Mouse (Mus musculus): ENCODE measurements around the gene Rara.
"Not testable (repeated sequence)": the region's sequence is repeated elsewhere in the genome, so short reads cannot be mapped to it uniquely, and the experiment has no call there.

The Rara gene

DNA sequence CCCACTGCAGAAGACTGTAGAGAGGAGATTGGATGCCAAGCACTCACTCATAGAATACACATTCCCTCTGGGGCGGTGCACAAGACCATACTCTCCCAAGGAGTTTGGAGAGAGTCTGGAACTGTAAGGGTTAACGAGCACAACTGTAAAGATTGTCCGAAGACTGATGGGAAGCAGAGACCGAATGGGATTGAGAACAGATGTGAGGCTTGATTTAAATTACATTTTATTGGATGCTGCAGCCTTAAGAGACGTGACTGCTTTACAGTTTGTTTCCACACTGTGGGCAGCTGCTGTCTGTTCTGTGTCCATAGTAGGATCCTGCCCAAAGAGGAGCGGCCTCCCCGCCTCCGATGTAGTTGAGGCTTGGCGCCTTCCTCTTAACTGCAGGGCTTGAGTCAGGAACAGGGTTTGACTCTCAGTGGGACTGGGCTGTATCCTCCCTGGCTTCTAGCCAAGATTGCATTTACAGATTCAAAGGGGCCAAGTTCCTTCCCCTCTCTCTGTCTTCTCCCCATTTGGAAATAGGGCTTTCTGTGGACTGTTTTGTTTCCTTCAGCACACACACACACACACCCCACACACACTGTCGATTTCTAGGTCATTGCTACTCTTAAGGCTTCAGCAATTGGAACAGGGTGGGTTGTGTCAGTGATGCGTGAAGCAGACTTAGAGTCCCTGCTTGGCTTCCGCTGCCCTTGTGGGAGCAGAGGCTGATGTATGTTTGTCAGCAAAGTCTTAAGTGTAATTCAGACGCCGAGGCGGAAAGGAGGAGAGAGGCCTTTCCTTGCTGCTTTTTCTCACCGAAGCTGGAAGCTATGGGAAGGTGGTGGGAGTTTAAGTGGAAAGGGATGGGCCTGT, 4.5 kb upstream of the Rara start:
- DNase-seq = peak in 1 of 2 experiments; percentile 15

DNA sequence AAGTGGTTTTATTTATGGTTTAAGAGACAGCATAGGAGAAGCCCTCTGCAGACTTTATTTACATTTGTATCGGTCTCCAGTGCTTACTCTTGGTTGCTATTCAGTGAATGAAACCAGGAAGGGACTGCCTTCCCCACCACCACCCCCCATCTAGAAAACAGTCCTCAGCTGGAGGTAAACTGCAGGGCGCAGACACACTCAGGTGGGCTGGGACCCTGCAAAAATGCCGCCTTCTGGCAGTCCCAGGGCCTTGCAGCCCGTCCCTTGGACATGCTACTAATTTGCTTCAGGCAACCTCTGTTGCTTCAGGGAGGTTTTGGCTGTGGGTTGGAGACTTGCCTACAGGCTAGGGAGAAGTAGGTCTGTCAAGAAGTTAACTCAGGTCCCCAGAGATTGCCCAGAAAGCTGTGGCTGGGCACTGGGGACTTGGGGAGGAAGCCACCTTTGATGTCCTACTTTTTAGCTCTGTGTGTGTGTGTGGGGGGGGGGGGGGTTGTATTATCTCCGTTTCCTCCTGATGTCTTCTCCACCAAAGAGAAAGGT, 2.9 kb upstream of the Rara start:
- DNase-seq = no peak

DNA sequence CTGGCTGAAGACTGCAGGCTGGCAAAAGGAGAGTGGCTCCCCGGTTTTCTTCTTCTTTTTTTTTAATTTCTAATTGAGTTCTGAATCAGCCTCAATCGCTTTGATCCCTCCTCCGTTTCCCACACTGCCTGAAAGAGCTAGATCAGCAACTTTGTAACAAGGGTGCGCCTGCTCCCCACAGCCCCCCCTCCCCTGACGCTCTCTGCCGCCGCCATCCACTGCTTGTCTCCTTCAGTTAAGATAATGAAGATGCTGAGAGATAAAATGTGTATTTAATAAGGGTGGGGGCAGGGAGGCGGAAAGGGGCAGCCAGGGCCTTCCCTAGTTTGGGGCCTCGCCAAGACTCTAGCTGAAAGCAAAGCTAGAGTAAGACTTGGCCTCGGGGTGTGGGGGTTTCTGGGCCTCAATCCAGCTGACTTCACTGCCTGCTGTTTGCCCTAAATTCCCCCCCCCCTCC, 2.3 kb upstream of the Rara start:
- peak in 1 of 2 experiments; percentile 60 for DNase-seq

- peak in 1 of 2 experiments; percentile 73 for DNase-seq
These were observed 1.7 kb upstream of the Rara start for GRCm38 (mm10) chr11:98925868-98926311.

GRCm38 (mm10) chr11:98926553-98926952, 1.1 kb upstream of the Rara start:
- DNase-seq = no peak

GRCm38 (mm10) chr11:98928186-98928893, 722 bp downstream of the Rara start:
- DNase-seq = peak in 1 of 2 experiments; percentile 59

DNA sequence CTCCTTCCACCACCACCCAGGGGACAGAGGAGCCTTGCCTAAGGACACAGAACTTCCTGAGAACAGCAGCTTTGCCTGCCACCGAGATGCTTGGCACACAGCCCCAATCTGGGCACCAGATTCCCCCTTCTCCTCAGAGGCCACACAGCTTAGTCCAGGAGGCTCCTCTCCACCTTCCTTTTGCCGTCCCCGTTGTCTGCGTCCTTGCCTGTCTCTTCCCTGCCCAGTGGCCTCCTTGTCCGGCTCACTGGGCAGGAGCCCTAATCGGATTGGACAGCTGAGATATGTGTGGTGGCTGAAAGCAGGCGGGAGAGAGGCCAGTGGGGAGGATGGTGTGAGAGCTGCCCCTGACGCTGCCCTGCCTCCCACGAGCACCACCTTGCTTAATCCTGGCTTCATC, 1.9 kb downstream of the Rara start:
- DNase-seq = peak in 1 of 2 experiments; percentile 46

DNA sequence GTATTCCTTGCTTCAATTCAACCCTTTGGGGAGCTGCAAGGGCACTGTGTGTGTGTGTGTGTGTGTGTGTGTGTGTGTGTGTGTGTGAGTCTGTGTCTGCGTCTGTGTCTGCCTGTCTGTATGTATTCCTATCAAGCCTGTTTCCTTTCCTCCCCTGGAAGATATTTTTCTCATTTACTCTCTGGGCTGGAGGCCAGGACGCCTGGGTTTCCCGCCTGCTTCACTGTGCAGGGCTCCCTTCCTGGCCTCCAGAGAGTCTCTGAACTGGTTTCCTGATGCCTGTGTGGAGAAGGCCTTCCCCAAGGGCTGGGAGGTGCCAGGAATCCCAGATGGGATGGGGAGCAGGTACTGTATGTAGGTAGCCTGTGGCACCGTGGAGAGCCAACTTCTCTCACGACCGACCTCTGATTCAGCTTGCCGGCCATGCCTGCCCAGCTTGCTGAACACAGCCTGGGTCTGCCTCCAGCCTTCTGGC, 2.5 kb downstream of the Rara start:
- DNase-seq = peak in 1 of 2 experiments; percentile 37

DNA sequence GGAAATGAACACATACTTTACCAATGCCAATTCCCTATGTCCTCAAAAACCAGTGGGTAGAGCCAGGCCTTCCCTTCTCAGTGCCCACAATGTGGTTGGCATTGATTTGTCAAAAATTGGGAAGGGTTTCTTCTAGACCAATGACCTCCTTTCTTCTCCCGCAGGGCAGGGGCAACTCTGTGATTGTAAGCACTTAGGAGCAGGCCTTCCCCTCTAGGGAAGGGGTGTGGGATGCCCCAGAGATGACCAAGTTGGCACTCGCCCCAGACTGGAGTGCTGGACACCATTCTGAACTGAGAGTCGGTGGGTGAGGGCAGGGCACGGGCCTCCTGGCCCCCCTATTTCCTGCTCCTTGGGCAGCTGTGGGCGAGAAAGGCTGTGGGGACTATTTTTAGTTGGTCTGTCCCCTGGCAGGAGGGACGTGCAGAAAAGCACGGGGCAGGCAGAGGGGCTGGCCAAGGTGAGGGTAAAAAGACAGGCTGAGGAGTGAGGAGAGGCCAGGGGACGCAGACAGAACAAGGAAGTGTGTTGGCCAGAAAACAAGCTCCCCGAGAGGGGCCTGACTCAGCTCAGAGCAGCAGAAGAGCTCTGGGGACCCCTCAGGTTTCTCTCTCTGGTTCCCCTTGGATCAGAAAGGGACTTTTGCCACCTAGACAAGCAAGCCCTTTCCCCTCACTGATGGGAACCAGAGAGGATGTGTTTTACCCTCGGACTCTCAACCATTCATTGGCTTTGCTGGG, 3.3 kb downstream of the Rara start:
- DNase-seq = peak in 1 of 2 experiments; percentile 30

DNA sequence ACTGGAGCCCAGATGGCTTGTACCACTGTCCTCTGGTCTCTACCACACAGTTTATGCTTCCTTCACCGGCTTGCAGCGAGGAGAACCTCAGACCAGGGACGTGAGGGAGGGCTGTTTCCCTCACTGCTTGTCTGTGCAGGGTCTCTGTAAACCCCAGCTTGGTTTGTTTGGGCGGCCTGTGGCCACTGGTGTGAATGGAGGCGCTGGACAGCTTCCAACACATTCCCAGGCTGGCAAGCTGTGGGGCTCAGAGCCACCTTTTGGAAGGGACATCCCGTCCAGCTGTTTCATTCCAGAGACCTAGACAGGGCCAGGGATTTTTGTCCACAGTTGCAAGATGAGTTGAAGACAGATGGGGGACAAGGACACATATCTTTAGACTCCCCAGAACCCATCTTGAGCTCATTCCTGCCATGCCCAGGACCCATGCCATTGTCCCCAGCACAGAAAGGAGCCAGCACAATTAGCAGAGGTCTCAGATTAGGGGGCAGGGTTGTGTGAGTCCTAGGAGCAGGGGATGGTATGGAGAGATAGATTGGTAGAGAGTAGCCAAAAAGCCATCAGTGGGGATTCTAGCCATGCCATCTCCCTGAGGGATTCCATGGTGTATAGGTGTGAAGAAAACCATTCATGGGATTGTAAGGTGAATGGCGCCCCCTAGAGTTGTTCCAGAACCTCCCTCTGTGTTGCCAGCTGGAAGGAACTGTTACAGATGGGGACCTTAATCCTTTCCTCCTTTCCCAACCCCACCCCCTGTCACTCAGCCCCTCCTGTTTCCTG, 4.1 kb downstream of the Rara start:
- DNase-seq = peak in 1 of 2 experiments; percentile 69

- peak in 1 of 2 experiments; percentile 12 for DNase-seq
These were observed 4.9 kb downstream of the Rara start for GRCm38 (mm10) chr11:98932293-98933091.

DNA sequence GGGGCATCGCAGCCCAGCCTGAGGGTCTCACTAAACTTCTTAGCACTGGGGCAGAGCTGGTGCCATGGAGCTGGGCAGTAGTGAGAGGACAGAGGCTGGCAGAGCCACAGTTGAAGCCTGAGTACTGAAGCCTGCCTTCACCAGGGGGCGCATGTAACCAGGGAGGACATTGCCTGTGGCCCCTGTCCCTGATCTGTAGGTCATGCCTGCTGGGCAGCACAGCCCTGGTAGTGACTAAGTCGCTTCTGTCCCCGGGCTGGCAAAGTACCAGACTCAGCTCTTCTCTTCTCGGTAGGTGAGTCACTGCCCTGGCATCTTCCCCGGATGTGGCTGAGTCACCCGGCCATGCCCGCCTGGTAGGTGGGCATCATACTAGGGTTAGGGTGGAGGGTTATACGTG, 5.5 kb downstream of the Rara start:
- DNase-seq = peak; percentile 78 to 88

DNA sequence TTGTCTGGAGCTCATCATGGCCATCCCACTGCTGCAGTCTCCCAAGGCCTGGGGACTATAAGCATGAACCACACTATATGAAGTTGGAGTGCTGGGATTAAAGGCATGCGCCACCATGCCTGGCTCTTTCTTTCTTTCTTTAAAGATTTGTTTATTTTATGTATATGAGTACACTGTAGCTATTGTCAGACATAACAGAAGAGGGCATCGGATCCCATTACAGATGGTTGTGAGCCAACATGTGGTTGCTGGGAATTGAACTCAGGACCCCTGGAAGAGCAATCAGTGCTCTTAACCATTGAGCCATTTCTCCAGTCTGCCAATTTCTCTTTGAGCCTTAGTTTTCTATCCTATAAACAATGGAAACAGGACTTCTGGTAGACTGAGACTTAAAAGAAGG, 6.2 kb downstream of the Rara start:
- DNase-seq = not testable (repeated sequence)

DNA sequence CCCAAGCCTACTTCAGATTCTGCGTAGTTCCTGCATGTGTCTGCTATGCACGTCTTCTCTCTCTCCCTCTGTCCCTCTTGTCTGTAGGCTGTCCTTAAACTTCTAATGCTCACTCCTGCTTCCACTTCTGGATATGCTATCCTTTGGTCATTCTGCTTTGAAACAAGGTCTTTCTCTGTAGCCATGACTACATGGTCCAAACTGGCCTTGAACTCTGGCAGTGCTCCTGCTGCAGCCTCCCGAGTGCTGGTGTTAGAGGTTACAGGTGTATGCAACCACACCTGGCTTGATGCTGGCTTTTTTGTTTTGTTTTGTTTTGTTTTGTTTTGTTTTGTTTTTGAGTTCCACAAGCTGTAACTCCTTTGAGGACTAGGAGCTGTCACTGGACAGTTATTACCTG, 6.7 kb downstream of the Rara start:
- no peak for DNase-seq

GRCm38 (mm10) chr11:98935123-98935522, 7.5 kb downstream of the Rara start:
- peak; percentile 90 to 92 for DNase-seq

DNA sequence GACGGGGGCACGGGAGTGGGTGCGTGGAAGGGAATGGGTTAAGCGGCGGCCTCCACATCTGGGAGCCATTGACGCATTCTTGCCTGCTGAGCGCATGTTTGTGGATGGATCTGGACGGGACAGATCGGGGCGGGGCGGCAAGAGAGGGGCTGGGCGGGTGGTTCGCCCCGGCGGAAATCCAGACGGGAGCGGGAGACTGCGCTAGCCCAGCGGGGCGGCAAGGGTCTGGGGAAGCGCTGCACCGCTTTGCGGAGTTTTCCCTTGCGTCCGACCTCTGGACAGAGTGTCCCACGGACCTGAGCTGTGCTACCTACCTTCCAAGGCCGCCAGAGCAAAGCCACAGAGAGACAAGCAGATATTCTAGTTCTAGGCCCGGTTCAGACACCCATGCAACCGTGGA, 8.6 kb downstream of the Rara start:
- peak; percentile 84 to 86 for DNase-seq

GRCm38 (mm10) chr11:98936606-98937409, 9.2 kb downstream of the Rara start:
- peak in 1 of 2 experiments; percentile 49 for DNase-seq

GRCm38 (mm10) chr11:98937410-98937913, 9.8 kb downstream of the Rara start:
- peak; percentile 96 for DNase-seq

- DNase-seq = peak; percentile 57 to 82
These were observed 10.5 kb downstream of the Rara start for GRCm38 (mm10) chr11:98937914-98938694.
